Mouse (Mus musculus) limb, embryonic 15.5 days (tissue): Measurements from ENCODE around the gene Pard3. TPM values are rescaled to one million over a fixed set of nuclear protein-coding genes. Genes with fewer than 3 reads are reported as not detected.
A peak's percentile ranks its signal among the peaks of the same experiment; 100 is the strongest.

Experiments used
- ATAC-seq: fragments of 200-750 bp; cut with Nextera tagmentation; 2 replicates; pipeline ENCODE4 v1.8.0; 2017; ENCODE audit warnings: low read depth, moderate TSS enrichment; ENCODE audit not compliant: insufficient number of reproducible peaks, low FRiP score, low TSS enrichment
- H3K27ac ChIP-seq: fragments of 300-500 bp; sonication (generic); 2 replicates; pipeline ENCODE4 v1.5.1; 2015; ENCODE audit warnings: moderate library complexity, mild to moderate bottlenecking, inconsistent platforms
- H3K27me3 ChIP-seq: fragments of 300-500 bp; sonication (generic); 2 replicates; pipeline ENCODE4 v1.6.1; 2015; ENCODE audit warnings: inconsistent platforms
- H3K36me3 ChIP-seq: fragments of 300-500 bp; sonication (generic); 2 replicates; pipeline ENCODE4 v1.6.1; 2015; ENCODE audit warnings: inconsistent platforms
- H3K4me1 ChIP-seq: fragments of 300-500 bp; sonication (generic); 2 replicates; pipeline ENCODE4 v1.6.1; 2015; ENCODE audit warnings: inconsistent platforms
- H3K4me2 ChIP-seq: fragments of 300-500 bp; sonication (generic); 2 replicates; pipeline ENCODE4 v1.6.1; 2015; ENCODE audit warnings: mild to moderate bottlenecking, inconsistent platforms
- H3K4me3 ChIP-seq: fragments of 300-500 bp; sonication (generic); 2 replicates; pipeline ENCODE4 v1.5.1; 2015; ENCODE audit warnings: mild to moderate bottlenecking, inconsistent platforms
- H3K9ac ChIP-seq: fragments of 300-500 bp; sonication (generic); 2 replicates; pipeline ENCODE4 v1.6.1; 2015; ENCODE audit warnings: inconsistent platforms
- H3K9me3 ChIP-seq: fragments of 300-500 bp; sonication (generic); 2 replicates; pipeline ENCODE4 v1.6.1; 2016; ENCODE audit warnings: inconsistent platforms
- WGBS: fragments of 180-500 bp; shearing (Covaris S2); methylation state at CpG from one replicate; pipeline ENCODE4 v1.1.7; 2015; 5-methylcytosine and 5-hydroxymethylcytosine counted together
- polyA plus RNA-seq: library from polyadenylated mRNA; unstranded; fragments of >200 nt; fragmentation: Nextera tagmentation; extraction: Ambion mirVana; gene quantifications from 2 replicates; pipeline ENCODE4 v1.2.1, GENCODE M21; 2015

Gene Pard3
- 31.4 and 37.8 TPM in 2 replicates for polyA plus RNA-seq

- Histone ChIP-seq H3K4me2 (peak within 1 kb of the TSS; percentile 60), H3K9ac (peak within 1 kb of the TSS; percentile 93), H3K9me3 (no peaks in the 10 kb centered on the region), H3K4me1 (peaks cover 19% of the 10 kb centered on the region), H3K27me3 (no peaks in the 10 kb centered on the region), H3K27ac (peak within 1 kb of the TSS; percentile 98), H3K36me3 (no peaks in the 10 kb centered on the region), H3K4me3 (peak within 1 kb of the TSS; percentile 93)
- peak; percentile 91 for ATAC-seq
- WGBS = under 1% methylated on average over 97 of the region's 98 CpGs
These were observed at the start of gene Pard3 for GRCm38 (mm10) chr8:127063551-127064360. Pard3 (plus strand) TSS chr8:127063893.

- Histone ChIP-seq H3K27me3 (no peaks in the 10 kb centered on the region), H3K9ac (no peak overlapping the region), H3K4me1 (no peaks in the 10 kb centered on the region), H3K27ac (no peak overlapping the region), H3K4me2 (no peak overlapping the region), H3K36me3 (no peaks in the 10 kb centered on the region), H3K9me3 (no peaks in the 10 kb centered on the region), H3K4me3 (no peak overlapping the region)
- 61% methylated on average over 1 of the region's 1 CpGs for WGBS
- no peak for ATAC-seq
These were observed 41.9 kb upstream of the Pard3 start for GRCm38 (mm10) chr8:127021830-127022229.

GRCm38 (mm10) chr8:127025256-127025717, 38.4 kb upstream of the Pard3 start:
- Histone ChIP-seq H3K9ac (no peak overlapping the region), H3K4me2 (no peak overlapping the region), H3K36me3 (no peaks in the 10 kb centered on the region), H3K27ac (0 out of 2 replicates have a peak overlapping the region, but pooled peaks have one; percentile 54), H3K4me3 (no peak overlapping the region), H3K27me3 (no peaks in the 10 kb centered on the region), H3K4me1 (no peaks in the 10 kb centered on the region), H3K9me3 (no peaks in the 10 kb centered on the region)
- ATAC-seq = no peak; the same call in 1 of the 2 replicates
- WGBS = 34% methylated on average over 11 of the region's 11 CpGs

GRCm38 (mm10) chr8:127025775-127026174, 37.9 kb upstream of the Pard3 start:
- Histone ChIP-seq H3K27me3 (no peaks in the 10 kb centered on the region), H3K4me1 (no peaks in the 10 kb centered on the region), H3K36me3 (no peaks in the 10 kb centered on the region), H3K27ac (peak overlapping the region; percentile 54), H3K4me2 (no peak overlapping the region), H3K4me3 (no peak overlapping the region), H3K9me3 (no peaks in the 10 kb centered on the region), H3K9ac (no peak overlapping the region)
- no peak for ATAC-seq
- WGBS = 48% methylated on average over 11 of the region's 11 CpGs

GRCm38 (mm10) chr8:127031476-127031875, 32.2 kb upstream of the Pard3 start:
- no peak for ATAC-seq
- no peaks in the 10 kb centered on the region for H3K4me1 ChIP-seq
- no peaks in the 10 kb centered on the region for H3K9me3 ChIP-seq
- H3K4me2 ChIP-seq = no peak overlapping the region
- H3K9ac ChIP-seq = no peak overlapping the region
- H3K36me3 ChIP-seq = no peaks in the 10 kb centered on the region
- no peak overlapping the region for H3K4me3 ChIP-seq
- H3K27ac ChIP-seq = no peak overlapping the region
- 81% methylated on average over 5 of the region's 5 CpGs for WGBS
- no peaks in the 10 kb centered on the region for H3K27me3 ChIP-seq

- Histone ChIP-seq H3K36me3 (no peaks in the 10 kb centered on the region), H3K4me1 (no peaks in the 10 kb centered on the region), H3K9ac (no peak overlapping the region), H3K4me2 (no peak overlapping the region), H3K9me3 (no peaks in the 10 kb centered on the region), H3K27me3 (no peaks in the 10 kb centered on the region), H3K4me3 (no peak overlapping the region), H3K27ac (no peak overlapping the region)
- ATAC-seq = no peak
- 60% methylated on average over 4 of the region's 4 CpGs for WGBS
These were observed 24.8 kb upstream of the Pard3 start for GRCm38 (mm10) chr8:127038928-127039327.

- Histone ChIP-seq H3K4me3 (no peak overlapping the region), H3K36me3 (no peaks in the 10 kb centered on the region), H3K9me3 (no peaks in the 10 kb centered on the region), H3K4me2 (no peak overlapping the region), H3K27me3 (no peaks in the 10 kb centered on the region), H3K27ac (no peak overlapping the region), H3K9ac (no peak overlapping the region), H3K4me1 (no peaks in the 10 kb centered on the region)
- WGBS = 66% methylated on average over 5 of the region's 5 CpGs
- no peak for ATAC-seq
These were observed 13.7 kb upstream of the Pard3 start for GRCm38 (mm10) chr8:127049996-127050395.

- no peak overlapping the region for H3K9ac ChIP-seq
- H3K27ac ChIP-seq = no peak overlapping the region
- H3K4me1 ChIP-seq = no peaks in the 10 kb centered on the region
- no peaks in the 10 kb centered on the region for H3K27me3 ChIP-seq
- H3K4me3 ChIP-seq = no peak overlapping the region
- ATAC-seq = no peak
- WGBS = 61% methylated on average over 10 of the region's 10 CpGs
- no peaks in the 10 kb centered on the region for H3K36me3 ChIP-seq
- H3K9me3 ChIP-seq = no peaks in the 10 kb centered on the region
- H3K4me2 ChIP-seq = no peak overlapping the region
These were observed 11.6 kb upstream of the Pard3 start for GRCm38 (mm10) chr8:127052132-127052531.

- H3K4me1 ChIP-seq = no peaks in the 10 kb centered on the region
- WGBS = 36% methylated on average over 4 of the region's 4 CpGs
- peak; percentile 48; the same call in 1 of the 2 replicates for ATAC-seq
- H3K27ac ChIP-seq = no peak overlapping the region
- no peak overlapping the region for H3K4me2 ChIP-seq
- H3K9ac ChIP-seq = no peak overlapping the region
- no peaks in the 10 kb centered on the region for H3K36me3 ChIP-seq
- H3K4me3 ChIP-seq = no peak overlapping the region
- no peaks in the 10 kb centered on the region for H3K27me3 ChIP-seq
- H3K9me3 ChIP-seq = no peaks in the 10 kb centered on the region
These were observed 8.6 kb upstream of the Pard3 start for GRCm38 (mm10) chr8:127055081-127055480.

- no peak overlapping the region for H3K27ac ChIP-seq
- H3K4me3 ChIP-seq = no peak overlapping the region
- H3K4me2 ChIP-seq = no peak overlapping the region
- H3K9me3 ChIP-seq = no peaks in the 10 kb centered on the region
- no peak overlapping the region for H3K9ac ChIP-seq
- peaks cover 5% of the 10 kb centered on the region for H3K4me1 ChIP-seq
- H3K27me3 ChIP-seq = no peaks in the 10 kb centered on the region
- no peaks in the 10 kb centered on the region for H3K36me3 ChIP-seq
- WGBS = 82% methylated on average over 2 of the region's 2 CpGs
- ATAC-seq = no peak
These were observed 4.9 kb upstream of the Pard3 start for GRCm38 (mm10) chr8:127058759-127059158.

- H3K36me3 ChIP-seq = no peaks in the 10 kb centered on the region
- H3K9me3 ChIP-seq = no peaks in the 10 kb centered on the region
- no peak overlapping the region for H3K9ac ChIP-seq
- no peak overlapping the region for H3K4me2 ChIP-seq
- 59% methylated on average over 2 of the region's 2 CpGs for WGBS
- peaks cover 5% of the 10 kb centered on the region for H3K4me1 ChIP-seq
- no peak for ATAC-seq
- no peaks in the 10 kb centered on the region for H3K27me3 ChIP-seq
- no peak overlapping the region for H3K27ac ChIP-seq
- no peak overlapping the region for H3K4me3 ChIP-seq
These were observed 3.9 kb upstream of the Pard3 start for GRCm38 (mm10) chr8:127059826-127060225.

GRCm38 (mm10) chr8:127064361-127065112, 844 bp downstream of the Pard3 start:
- under 1% methylated on average over 75 of the region's 80 CpGs for WGBS
- no peaks in the 10 kb centered on the region for H3K36me3 ChIP-seq
- ATAC-seq = peak; percentile 35

More at GRCm38 (mm10) chr8:127064361-127065112, 844 bp downstream of the Pard3 start:
- no peaks in the 10 kb centered on the region for H3K27me3 ChIP-seq
- peak overlapping the region; percentile 93 for H3K9ac ChIP-seq
- H3K4me2 ChIP-seq = peak overlapping the region; percentile 60
- peak overlapping the region; percentile 98 for H3K27ac ChIP-seq
- peak overlapping the region; percentile 93 for H3K4me3 ChIP-seq
- H3K4me1 ChIP-seq = peaks cover 20% of the 10 kb centered on the region
- no peaks in the 10 kb centered on the region for H3K9me3 ChIP-seq
